Mouse (Mus musculus) heart, embryonic 16.5 days (tissue): ENCODE data around the gene Slc4a2. TPM values are rescaled to one million over a fixed set of nuclear protein-coding genes. Genes with fewer than 3 reads are reported as not detected.

Experiments used
- ATAC-seq: fragments of 200-750 bp; cut with Nextera tagmentation; replicated peaks from 2 replicates; pipeline ENCODE4 v1.8.0; 2017; ENCODE audit warnings: moderate number of reproducible peaks; ENCODE audit not compliant: insufficient read depth, low FRiP score; ENCODE audit errors: extremely low read depth
- H3K27ac ChIP-seq: fragments of 300-500 bp; sonication (generic); 2 replicates; pipeline ENCODE4 v1.5.1; 2014; ENCODE audit warnings: mild to moderate bottlenecking, low read length, control low read depth, moderate library complexity
- H3K27me3 ChIP-seq: fragments of 300-500 bp; sonication (generic); 2 replicates; pipeline ENCODE4 v1.6.1; 2014; ENCODE audit warnings: low read length, mixed read lengths; ENCODE audit not compliant: control insufficient read depth, insufficient read depth
- H3K36me3 ChIP-seq: fragments of 300-500 bp; sonication (generic); 2 replicates; pipeline ENCODE4 v1.6.1; 2014; ENCODE audit not compliant: control insufficient read depth, insufficient read depth
- H3K4me1 ChIP-seq: fragments of 300-500 bp; sonication (generic); 2 replicates; pipeline ENCODE4 v1.6.1; 2014; ENCODE audit warnings: low read length, mixed read lengths; ENCODE audit not compliant: control insufficient read depth, insufficient read depth
- H3K4me2 ChIP-seq: fragments of 300-500 bp; sonication (generic); 2 replicates; pipeline ENCODE4 v1.6.1; 2014; ENCODE audit warnings: low read depth, mild to moderate bottlenecking, control low read depth, low read length
- H3K4me3 ChIP-seq: fragments of 300-500 bp; sonication (generic); 2 replicates; pipeline ENCODE4 v1.5.1; 2014; ENCODE audit warnings: mild to moderate bottlenecking, control low read depth, low read length
- H3K9ac ChIP-seq: fragments of 300-500 bp; sonication (generic); 2 replicates; pipeline ENCODE4 v1.6.1; 2014; ENCODE audit warnings: low read length, control low read depth
- H3K9me3 ChIP-seq: fragments of 300-500 bp; sonication (generic); replicated peaks from 2 replicates; pipeline ENCODE4 v1.6.1; 2016; ENCODE audit warnings: low read length; ENCODE audit not compliant: control insufficient read depth
- WGBS: fragments of 180-500 bp; shearing (Covaris S2); extraction: QIAGEN DNeasy Blood & Tissue Kit; methylation state at CpG from one replicate; pipeline ENCODE4 v1.1.7; 2014; 5-methylcytosine and 5-hydroxymethylcytosine counted together
- polyA plus RNA-seq: library from polyadenylated mRNA; unstranded; fragments of >200 nt; fragmentation: Nextera tagmentation; extraction: Ambion mirVana; gene quantifications from 2 replicates; pipeline ENCODE4 v1.2.1, GENCODE M21; 2015

The Slc4a2 gene
- polyA plus RNA-seq, 1 experiment from 2014 or later, result 29.2 TPM

- no peaks in the 10 kb centered on the region for H3K27me3 ChIP-seq
- H3K9me3 ChIP-seq, result no peaks in the 10 kb centered on the region
- H3K4me2 ChIP-seq, result no peak overlapping the region
- WGBS, result 82% methylated on average over 14 of the region's 14 CpGs
- H3K4me1 ChIP-seq, result no peaks in the 10 kb centered on the region
- no peak overlapping the region for H3K27ac ChIP-seq
- no peak overlapping the region for H3K9ac ChIP-seq
- no peak overlapping the region for H3K4me3 ChIP-seq
- peaks cover 44% of the 10 kb centered on the region for H3K36me3 ChIP-seq
- ATAC-seq, result no peak
These were observed 66.8 kb downstream of the Slc4a2 start for GRCm38 (mm10) chr5:24490413-24490920.

Other genes with a start within 250 kb of the Slc4a2 start
- gene Kcnh2, start 72.2 kb upstream of the Slc4a2 start, polyA plus RNA-seq, result 18.0 and 25.2 TPM in 2 replicates
- 27.3 and 31.9 TPM in 2 replicates for gene Nos3, start 59.0 kb upstream of the Slc4a2 start, polyA plus RNA-seq
- 2.3 and 2.6 TPM in 2 replicates for gene Atg9b, start 31.7 kb upstream of the Slc4a2 start, polyA plus RNA-seq
- gene Abcb8, start 30.2 kb upstream of the Slc4a2 start, polyA plus RNA-seq, result 71.1 and 77.3 TPM in 2 replicates
- gene Asic3, start 10.4 kb upstream of the Slc4a2 start, polyA plus RNA-seq, result 0.14 TPM in 1 of 2 replicates, not detected in the other
- gene Cdk5, start 307 bp upstream of the Slc4a2 start, polyA plus RNA-seq, result 28.5 and 30.4 TPM in 2 replicates
- 209 and 225 TPM in 2 replicates for gene Fastk, start 21.4 kb downstream of the Slc4a2 start, polyA plus RNA-seq
- 18.4 and 20.3 TPM in 2 replicates for gene Tmub1, start 24.0 kb downstream of the Slc4a2 start, polyA plus RNA-seq
- 15.5 and 18.4 TPM in 2 replicates for gene Agap3, start 28.3 kb downstream of the Slc4a2 start, polyA plus RNA-seq
- gene Gbx1, start 103.4 kb downstream of the Slc4a2 start, polyA plus RNA-seq, result not detected in 2 replicates
- gene Asb10, start 117.1 kb downstream of the Slc4a2 start, polyA plus RNA-seq, result 10.1 and 10.2 TPM in 2 replicates
- not detected in 2 replicates for gene 4931409K22Rik, start 133.0 kb downstream of the Slc4a2 start, polyA plus RNA-seq
- gene Abcf2, start 153.6 kb downstream of the Slc4a2 start, polyA plus RNA-seq, result 68.1 and 72.6 TPM in 2 replicates
- 14.4 and 14.8 TPM in 2 replicates for gene Chpf2, start 162.9 kb downstream of the Slc4a2 start, polyA plus RNA-seq
- 47.4 and 48.3 TPM in 2 replicates for gene Smarcd3, start 200.6 kb downstream of the Slc4a2 start, polyA plus RNA-seq